Mouse (Mus musculus): ENCODE data around the gene Anapc4. TPM values are rescaled to one million over a fixed set of nuclear protein-coding genes. Genes with fewer than 3 reads are reported as not detected.

Gene Anapc4
- polyA plus RNA-seq, 1 experiment from 2014 or later, result 112 TPM

GRCm38 (mm10) chr5:52818676-52819075, 15.1 kb upstream of the Anapc4 start:
- no peak overlapping the region for H3K27ac ChIP-seq (replicated peaks)
- no peak overlapping the region for H3K9ac ChIP-seq
- H3K4me1 ChIP-seq (replicated peaks), result no peaks in the 10 kb centered on the region
- no peaks in the 10 kb centered on the region for H3K9me3 ChIP-seq
- no peak overlapping the region for H3K4me2 ChIP-seq
- H3K36me3 ChIP-seq, result peaks cover 17% of the 10 kb centered on the region
- H3K27me3 ChIP-seq, result no peaks in the 10 kb centered on the region
- ATAC-seq (ENCODE audit: low read depth), result no peak
- H3K4me3 ChIP-seq, result no peak overlapping the region
- WGBS, result 91% methylated on average over 7 of the region's 7 CpGs

- Histone ChIP-seq H3K36me3 (peaks cover 18% of the 10 kb centered on the region), H3K4me2 (no peak overlapping the region), H3K9me3 (no peaks in the 10 kb centered on the region), H3K27me3 (no peaks in the 10 kb centered on the region), H3K27ac (replicated peaks) (no peak overlapping the region), H3K9ac (no peak overlapping the region), H3K4me1 (replicated peaks) (no peaks in the 10 kb centered on the region), H3K4me3 (no peak overlapping the region)
- 34% methylated on average over 3 of the region's 3 CpGs for WGBS
- ATAC-seq (ENCODE audit: low read depth), result no peak
These were observed 12.1 kb upstream of the Anapc4 start for GRCm38 (mm10) chr5:52821691-52822090.

- whole genome bisulfite sequencing, result 88% methylated on average over 4 of the region's 4 CpGs
- Histone ChIP-seq H3K9ac (no peak overlapping the region), H3K36me3 (peaks cover 5% of the 10 kb centered on the region; the same call in 1 of the 2 replicates), H3K4me3 (no peak overlapping the region), H3K27ac (replicated peaks) (no peak overlapping the region), H3K9me3 (no peaks in the 10 kb centered on the region), H3K27me3 (no peaks in the 10 kb centered on the region), H3K4me2 (no peak overlapping the region), H3K4me1 (replicated peaks) (no peaks in the 10 kb centered on the region; the same call in 1 of the 2 replicates)
- no peak for ATAC-seq (ENCODE audit: low read depth)
These were observed 5.9 kb upstream of the Anapc4 start for GRCm38 (mm10) chr5:52827923-52828322.

GRCm38 (mm10) chr5:52833005-52833404, 807 bp upstream of the Anapc4 start:
- Histone ChIP-seq H3K27me3 (no peaks in the 10 kb centered on the region), H3K27ac (replicated peaks) (peak overlapping the region; percentile 83), H3K4me2 (peak overlapping the region; percentile 80), H3K4me1 (replicated peaks) (peaks cover 23% of the 10 kb centered on the region), H3K9ac (peak overlapping the region; percentile 65; the same call in 1 of the 2 replicates), H3K9me3 (no peaks in the 10 kb centered on the region), H3K36me3 (peaks cover 15% of the 10 kb centered on the region; the same call in 1 of the 2 replicates), H3K4me3 (peak overlapping the region; percentile 60)
- no peak for ATAC-seq (ENCODE audit: low read depth)

GRCm38 (mm10) chr5:52834386-52834785, 574 bp downstream of the Anapc4 start:
- no peaks in the 10 kb centered on the region for H3K9me3 ChIP-seq
- peak overlapping the region; percentile 80 for H3K4me2 ChIP-seq
- peak overlapping the region; percentile 84 for H3K9ac ChIP-seq
- no peaks in the 10 kb centered on the region for H3K27me3 ChIP-seq
- WGBS, result 12% methylated on average over 8 of the region's 8 CpGs
- peak overlapping the region; percentile 60 for H3K4me3 ChIP-seq
- H3K4me1 ChIP-seq (replicated peaks), result peaks cover 29% of the 10 kb centered on the region
- peak overlapping the region; percentile 84 for H3K27ac ChIP-seq (replicated peaks)
- ATAC-seq (ENCODE audit: low read depth), result no peak; the same call in 1 of the 2 replicates
- peaks cover 29% of the 10 kb centered on the region; the same call in 1 of the 2 replicates for H3K36me3 ChIP-seq

- Histone ChIP-seq H3K4me1 (replicated peaks) (no peaks in the 10 kb centered on the region), H3K27ac (replicated peaks) (no peak overlapping the region), H3K9ac (no peak overlapping the region), H3K9me3 (no peaks in the 10 kb centered on the region), H3K4me3 (no peak overlapping the region), H3K4me2 (no peak overlapping the region), H3K27me3 (no peaks in the 10 kb centered on the region), H3K36me3 (peaks cover 84% of the 10 kb centered on the region)
- 96% methylated on average over 7 of the region's 7 CpGs for WGBS
- no peak for ATAC-seq (ENCODE audit: low read depth)
These were observed 10.5 kb downstream of the Anapc4 start for GRCm38 (mm10) chr5:52844319-52844718.

GRCm38 (mm10) chr5:52855727-52856126, 21.9 kb downstream of the Anapc4 start:
- peaks cover 82% of the 10 kb centered on the region for H3K36me3 ChIP-seq
- no peak overlapping the region for H3K27ac ChIP-seq (replicated peaks)
- H3K9ac ChIP-seq, result no peak overlapping the region
- no peak for ATAC-seq (ENCODE audit: low read depth)
- H3K4me2 ChIP-seq, result no peak overlapping the region
- no peaks in the 10 kb centered on the region for H3K27me3 ChIP-seq
- 91% methylated on average over 5 of the region's 5 CpGs for WGBS
- H3K4me3 ChIP-seq, result no peak overlapping the region
- H3K9me3 ChIP-seq, result no peaks in the 10 kb centered on the region
- H3K4me1 ChIP-seq (replicated peaks), result no peaks in the 10 kb centered on the region

- H3K4me2 ChIP-seq, result no peak overlapping the region
- H3K27ac ChIP-seq (replicated peaks), result no peak overlapping the region
- H3K4me3 ChIP-seq, result no peak overlapping the region
- no peak for ATAC-seq (ENCODE audit: low read depth)
- WGBS, result 91% methylated on average over 8 of the region's 8 CpGs
- H3K9ac ChIP-seq, result no peak overlapping the region
- H3K27me3 ChIP-seq, result no peaks in the 10 kb centered on the region
- H3K36me3 ChIP-seq, result peaks cover 91% of the 10 kb centered on the region
- peaks cover 11% of the 10 kb centered on the region for H3K4me1 ChIP-seq (replicated peaks)
- no peaks in the 10 kb centered on the region for H3K9me3 ChIP-seq
These were observed 30.6 kb downstream of the Anapc4 start for GRCm38 (mm10) chr5:52864446-52864845.

- WGBS, result 76% methylated on average over 9 of the region's 9 CpGs
- ATAC-seq (ENCODE audit: low read depth), result no peak
- peaks cover 77% of the 10 kb centered on the region for H3K36me3 ChIP-seq
- peaks cover 21% of the 10 kb centered on the region for H3K4me1 ChIP-seq (replicated peaks)
- H3K9ac ChIP-seq, result no peak overlapping the region
- H3K4me2 ChIP-seq, result no peak overlapping the region
- H3K27me3 ChIP-seq, result no peaks in the 10 kb centered on the region
- no peak overlapping the region for H3K4me3 ChIP-seq
- H3K9me3 ChIP-seq, result no peaks in the 10 kb centered on the region
- no peak overlapping the region for H3K27ac ChIP-seq (replicated peaks)
These were observed 32.0 kb downstream of the Anapc4 start for GRCm38 (mm10) chr5:52865825-52866224.

- 83% methylated on average over 18 of the region's 18 CpGs for WGBS
- peaks cover 21% of the 10 kb centered on the region for H3K4me1 ChIP-seq (replicated peaks)
- H3K9ac ChIP-seq, result no peak overlapping the region
- no peak overlapping the region for H3K27ac ChIP-seq (replicated peaks)
- no peak overlapping the region for H3K4me2 ChIP-seq
- H3K4me3 ChIP-seq, result no peak overlapping the region
- H3K27me3 ChIP-seq, result no peaks in the 10 kb centered on the region
- H3K36me3 ChIP-seq, result peaks cover 70% of the 10 kb centered on the region
- ATAC-seq (ENCODE audit: low read depth), result no peak
- H3K9me3 ChIP-seq, result no peaks in the 10 kb centered on the region
These were observed 32.7 kb downstream of the Anapc4 start for GRCm38 (mm10) chr5:52866361-52867155.

- Histone ChIP-seq H3K36me3 (peaks cover 46% of the 10 kb centered on the region), H3K4me1 (replicated peaks) (peaks cover 21% of the 10 kb centered on the region), H3K4me2 (no peak overlapping the region), H3K27me3 (no peaks in the 10 kb centered on the region), H3K27ac (replicated peaks) (0 out of 2 replicates have a peak overlapping the region, but pooled peaks have one; percentile 15), H3K9ac (no peak overlapping the region), H3K9me3 (no peaks in the 10 kb centered on the region), H3K4me3 (no peak overlapping the region)
- WGBS, result 46% methylated on average over 12 of the region's 12 CpGs
- peak; percentile 78 for ATAC-seq (ENCODE audit: low read depth)
These were observed 35.3 kb downstream of the Anapc4 start for GRCm38 (mm10) chr5:52868918-52869703.

GRCm38 (mm10) chr5:52871461-52871860, 37.6 kb downstream of the Anapc4 start:
- Histone ChIP-seq H3K4me2 (no peak overlapping the region), H3K27me3 (no peaks in the 10 kb centered on the region), H3K4me1 (replicated peaks) (peaks cover 21% of the 10 kb centered on the region), H3K36me3 (peaks cover 24% of the 10 kb centered on the region), H3K9ac (no peak overlapping the region), H3K9me3 (no peaks in the 10 kb centered on the region), H3K4me3 (no peak overlapping the region), H3K27ac (replicated peaks) (no peak overlapping the region)
- no peak for ATAC-seq (ENCODE audit: low read depth)
- WGBS, result 9% methylated on average over 1 of the region's 1 CpGs
